Mouse (Mus musculus) frontal cortex, postnatal 14 days (tissue): ENCODE measurements at regions not wholly inside any gene's neighbourhood (a gene's known extent, or its start where the extent isn't known, plus 50 kb on each side); places are given as distances from the start of the nearest gene placed in this dataset.

ENCODE experiments used
- DNase-seq, 2 experiments: peaks; one replicate each; pipeline ENCODE4 v3.0.0; 2022; ENCODE audit warnings: low spot score in 2 of 2

- no peak for DNase-seq
These were observed 53.5 kb upstream of the Kcna5 start for GRCm38 (mm10) chr6:126588761-126589160.

GRCm38 (mm10) chr6:126587476-126587875, 52.3 kb upstream of the Kcna5 start:
- DNase-seq = no peak

GRCm38 (mm10) chr6:126585813-126586212, 50.6 kb upstream of the Kcna5 start:
- peak; percentile 67 to 69 for DNase-seq
